Mouse (Mus musculus) 3T3-L1 (cell line): Measurements from ENCODE around the gene Olfr457.
"Not testable (repeated sequence)": the region's sequence is repeated elsewhere in the genome, so short reads cannot be mapped to it uniquely, and the experiment has no call there.

ENCODE experiments used
- DNase-seq: peaks from one replicate; pipeline ENCODE4 v3.0.0-alpha.2; 2015; ENCODE audit warnings: low read depth, low spot score

The Olfr457 gene

DNA sequence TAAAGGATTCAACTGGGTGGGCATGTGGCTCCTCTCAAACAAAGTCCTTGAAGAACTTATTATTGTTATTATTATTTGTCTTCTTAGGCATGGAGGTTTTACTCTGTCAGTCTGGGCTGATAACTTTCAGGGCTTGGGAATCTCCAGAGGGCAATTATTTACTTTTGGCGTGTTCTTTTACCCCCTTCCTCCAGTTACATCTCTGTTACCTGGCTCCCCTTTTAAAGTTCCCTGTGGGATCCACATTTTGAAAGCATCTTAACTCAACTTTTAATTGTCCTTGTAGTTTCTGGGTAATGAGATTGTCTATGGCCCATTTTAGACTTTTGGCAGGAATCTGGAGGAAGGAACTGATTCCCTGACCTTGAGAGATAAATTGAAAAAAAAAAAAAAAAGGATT lies at the start of gene Olfr457:
Gene Olfr457, minus strand, starts transcription at position 101 of the 400 bp plus-strand sequence.
- DNase-seq, result no peak

DNA sequence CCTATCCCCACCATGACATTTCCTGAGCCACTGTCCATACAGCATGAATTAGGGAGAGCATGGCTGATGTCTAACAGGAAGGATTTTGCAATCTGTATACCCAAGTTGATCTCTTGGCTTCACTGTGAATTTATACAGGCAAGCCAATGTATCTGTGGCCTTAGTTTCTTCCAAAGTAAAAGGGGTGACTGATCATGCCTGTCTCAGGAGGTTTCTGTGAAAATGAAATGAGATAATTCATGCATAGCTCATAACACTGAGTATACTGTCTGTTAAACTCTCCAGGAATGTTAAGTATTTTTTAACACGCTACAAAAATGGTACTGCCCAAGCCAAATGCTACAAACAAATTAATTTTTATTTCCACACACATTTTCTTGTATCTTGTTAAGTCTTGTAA lies 37.3 kb upstream of the Olfr457 start:
- peak; percentile 69 for DNase-seq

GRCm38 (mm10) chr6:42509311-42509710 lies 33.2 kb upstream of the Olfr457 start:
- peak; percentile 70 for DNase-seq

GRCm38 (mm10) chr6:42503478-42503877 lies 27.3 kb upstream of the Olfr457 start:
- DNase-seq, result peak; percentile 52

GRCm38 (mm10) chr6:42489731-42490130 lies 13.6 kb upstream of the Olfr457 start:
- no peak for DNase-seq

- DNase-seq, result no peak
Observed at GRCm38 (mm10) chr6:42487114-42487513, 11.0 kb upstream of the Olfr457 start, which contains the start of gene Olfr456. Gene Olfr456 (minus strand): TSS chr6:42487214.

- no peak for DNase-seq
Observed at GRCm38 (mm10) chr6:42484633-42485032, 8.5 kb upstream of the Olfr457 start.

DNA sequence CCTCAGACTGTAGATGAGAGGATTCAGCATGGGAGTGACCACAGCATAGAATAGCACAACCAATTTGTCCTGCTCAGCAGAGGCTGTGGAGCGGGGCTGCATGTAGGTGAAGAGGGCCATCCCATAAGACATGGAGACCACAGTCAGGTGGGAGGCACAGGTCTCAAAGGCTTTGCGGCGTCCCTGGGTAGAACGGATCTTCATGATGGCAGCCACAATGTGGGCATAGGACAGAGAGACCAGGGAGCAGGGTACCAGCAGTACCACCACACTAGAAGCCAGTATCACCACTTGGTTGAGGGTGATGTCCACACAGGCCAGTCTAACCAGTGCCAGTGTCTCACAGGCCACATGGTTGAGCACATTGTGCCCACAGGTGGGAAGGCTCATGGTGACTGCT lies 4.8 kb downstream of the Olfr457 start:
- DNase-seq, result not testable (repeated sequence)

DNA sequence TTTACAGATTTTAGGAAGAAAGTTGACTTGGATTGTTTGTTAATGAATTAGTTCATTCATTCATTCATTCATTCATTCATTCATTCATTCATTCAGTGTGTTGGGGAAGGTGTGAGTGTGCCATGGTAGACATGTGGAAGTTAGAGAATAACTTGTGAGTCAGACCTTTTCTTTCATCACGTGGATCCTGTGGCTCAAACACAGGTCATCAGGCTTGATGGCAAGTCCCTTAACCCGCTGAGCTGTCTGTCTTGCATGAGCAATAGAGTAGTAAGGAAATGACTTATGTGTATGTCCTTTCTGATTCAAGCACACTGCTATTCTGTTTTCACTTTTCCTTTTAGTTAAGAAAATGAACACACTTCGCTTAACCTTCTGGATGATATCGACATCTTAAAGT lies 5.6 kb downstream of the Olfr457 start:
- peak; percentile 68 for DNase-seq

- DNase-seq, result no peak
Observed at GRCm38 (mm10) chr6:42465096-42465495, 11.0 kb downstream of the Olfr457 start, which contains the start of gene Olfr458. Gene Olfr458 (minus strand): TSS chr6:42465196.

DNA sequence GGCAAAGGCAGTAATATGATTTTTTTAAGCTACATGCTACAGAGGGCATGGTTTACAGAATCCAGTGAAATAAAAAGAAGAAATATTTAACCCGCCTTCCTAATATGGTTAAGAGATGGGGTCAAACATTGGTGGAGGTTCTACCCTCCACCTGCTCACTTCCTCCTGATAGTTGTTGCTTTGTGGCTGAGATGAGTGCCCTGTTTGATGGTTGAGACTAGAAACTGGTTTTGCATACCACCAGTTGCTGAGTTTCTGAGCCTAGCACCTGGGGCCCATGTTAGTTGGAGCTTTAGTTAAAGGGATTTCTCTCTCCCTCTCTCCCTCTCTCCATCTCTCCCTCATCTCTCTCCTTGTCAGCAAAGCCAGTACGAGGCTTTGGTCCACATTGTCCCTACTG lies 28.8 kb downstream of the Olfr457 start:
- no peak for DNase-seq

DNA sequence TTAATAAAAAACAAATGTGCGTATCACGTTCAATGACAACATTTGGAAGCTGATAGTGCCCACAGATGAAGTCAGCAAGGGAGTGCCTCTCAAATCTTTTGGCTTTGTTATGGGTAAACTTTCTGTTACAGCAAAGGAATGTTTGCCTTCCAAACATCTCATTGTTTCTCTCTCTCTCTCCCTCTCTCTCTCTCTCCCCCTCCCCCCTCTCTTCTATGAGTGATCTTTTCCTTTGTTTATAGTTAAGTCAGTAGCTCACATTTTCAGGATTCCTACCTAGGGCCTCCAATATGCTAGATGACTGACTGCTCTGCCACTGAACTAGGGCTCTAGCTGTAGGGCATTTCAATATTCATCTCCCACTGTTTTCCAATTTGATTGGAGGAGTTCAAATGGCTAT lies 31.6 kb downstream of the Olfr457 start:
- peak; percentile 64 for DNase-seq

- peak; percentile 21 for DNase-seq
Observed at GRCm38 (mm10) chr6:42441395-42441794, 34.7 kb downstream of the Olfr457 start.

GRCm38 (mm10) chr6:42435490-42435889 lies 40.6 kb downstream of the Olfr457 start:
- DNase-seq, result no peak

DNA sequence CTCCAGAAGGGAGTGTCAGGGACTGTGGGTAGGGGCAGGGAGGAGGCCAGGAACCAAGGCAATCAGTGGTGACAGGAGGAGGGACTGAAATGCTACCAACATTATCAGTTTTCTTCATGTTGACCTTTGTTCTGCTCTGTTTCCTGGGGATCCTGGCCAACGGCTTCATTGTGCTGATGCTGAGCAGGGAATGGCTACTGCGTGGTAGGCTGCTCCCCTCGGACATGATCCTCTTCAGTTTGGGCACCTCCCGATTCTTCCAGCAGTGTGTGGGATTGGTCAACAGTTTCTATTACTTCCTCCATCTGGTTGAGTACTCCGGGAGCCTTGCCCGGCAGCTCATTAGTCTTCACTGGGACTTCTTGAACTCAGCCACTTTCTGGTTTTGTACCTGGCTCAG lies 41.7 kb downstream of the Olfr457 start, which contains the start of gene Tas2r126:
Gene Tas2r126, plus strand, starts transcription at position 90 of the 400 bp plus-strand sequence.
- DNase-seq, result no peak

DNA sequence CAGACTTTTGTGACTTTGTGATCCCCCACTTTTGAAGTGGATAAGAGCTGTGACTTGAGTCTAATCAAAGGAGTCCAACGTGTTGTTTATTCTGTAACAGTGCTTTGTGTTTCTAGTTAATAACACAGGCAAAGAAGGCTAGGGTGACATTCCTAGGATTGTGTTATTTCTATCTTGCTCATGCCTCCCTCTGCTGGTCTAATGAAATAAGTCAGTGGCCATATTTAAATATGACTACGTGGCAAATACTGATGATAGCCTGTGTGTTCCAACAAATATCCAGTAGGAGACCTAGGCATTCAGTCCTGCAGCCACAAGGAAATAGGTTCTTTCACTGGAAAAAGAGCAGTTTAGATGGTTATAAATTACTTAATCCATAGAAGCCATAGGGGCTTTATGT lies 42.6 kb downstream of the Olfr457 start:
- peak; percentile 84 for DNase-seq

DNA sequence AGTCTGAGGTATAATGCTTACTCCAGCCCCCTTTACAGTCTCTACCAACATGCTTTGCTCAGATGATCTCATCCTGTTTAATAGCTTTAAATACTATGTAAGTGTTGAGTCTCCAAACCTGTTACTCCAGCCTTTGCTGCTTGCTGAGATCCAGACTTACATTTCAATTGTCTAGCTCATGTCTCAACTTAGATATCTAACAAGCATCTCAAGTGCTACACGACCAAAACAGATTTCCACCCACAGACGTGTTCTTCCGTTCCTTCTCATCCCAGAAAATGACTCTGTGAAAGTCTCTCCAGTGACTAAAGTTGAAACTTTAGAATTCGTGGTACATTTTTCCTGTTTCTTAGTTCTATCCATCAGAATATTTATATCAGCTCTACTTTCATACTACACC lies 49.8 kb downstream of the Olfr457 start:
- no peak for DNase-seq

- DNase-seq, result no peak
Observed at GRCm38 (mm10) chr6:42424472-42424871, 51.7 kb downstream of the Olfr457 start.

GRCm38 (mm10) chr6:42421439-42421838 lies 54.7 kb downstream of the Olfr457 start:
- peak; percentile 40 for DNase-seq

DNA sequence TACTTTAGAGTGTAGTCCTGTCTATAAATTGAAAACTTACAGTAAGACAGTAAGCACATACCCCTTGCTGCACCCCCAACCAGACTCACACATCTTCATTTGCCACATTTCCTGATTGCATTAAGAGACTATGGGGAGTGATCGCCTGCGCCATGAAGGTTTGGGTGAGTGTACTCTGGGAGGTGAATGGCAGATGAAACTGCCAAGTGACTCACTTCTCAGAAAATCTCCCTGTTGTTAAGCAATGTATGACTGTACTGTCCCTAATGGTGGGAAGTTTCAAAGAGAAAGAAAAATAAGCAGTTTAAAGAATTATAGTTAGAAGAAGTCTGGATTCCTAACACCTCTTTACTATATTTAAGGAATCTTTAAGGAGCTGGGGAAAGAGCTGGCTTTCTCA lies 56.7 kb downstream of the Olfr457 start:
- peak; percentile 91 for DNase-seq
